Mouse (Mus musculus) left cerebral cortex, adult 2 months (tissue): ENCODE measurements around the gene Asb18. TPM values are rescaled to one million over a fixed set of nuclear protein-coding genes. Genes with fewer than 3 reads are reported as not detected.

ENCODE experiments used
- DNase-seq, 2 experiments: peaks; one replicate each; pipeline ENCODE4 v3.0.0; 2021 to 2022; ENCODE audit warnings: low spot score in 2 of 2, mixed read lengths in 1 of 2; ENCODE audit errors: extremely low spot score in 1 of 2
- H3K27ac ChIP-seq: fragments of 200-600 bp; 2 replicates; pipeline ENCODE4 v1.8.1; 2022
- H3K4me3 ChIP-seq: fragments of 200-600 bp; 2 replicates; pipeline ENCODE4 v1.8.1; 2022
- CTCF ChIP-seq: fragments of 200-600 bp; IDR thresholded peaks from 2 replicates; pipeline ENCODE4 v1.8.1; 2022; ENCODE audit warnings: antibody characterized with exemption, mild to moderate bottlenecking, moderate library complexity
- intact Hi-C: fragments of 180-260 bp; cut with DNase I; formaldehyde crosslinking; loops from one replicate; pipeline ENCODE4 v1.15.1; 2025
- total RNA-seq, 2 experiments: library from RNA; stranded (reverse); gene quantifications; 2 replicates each; pipeline ENCODE4 v1.2.3; 2021

Gene Asb18
- total RNA-seq, 2 experiments from 2014 or later = 1.1 to 1.3 TPM

DNA sequence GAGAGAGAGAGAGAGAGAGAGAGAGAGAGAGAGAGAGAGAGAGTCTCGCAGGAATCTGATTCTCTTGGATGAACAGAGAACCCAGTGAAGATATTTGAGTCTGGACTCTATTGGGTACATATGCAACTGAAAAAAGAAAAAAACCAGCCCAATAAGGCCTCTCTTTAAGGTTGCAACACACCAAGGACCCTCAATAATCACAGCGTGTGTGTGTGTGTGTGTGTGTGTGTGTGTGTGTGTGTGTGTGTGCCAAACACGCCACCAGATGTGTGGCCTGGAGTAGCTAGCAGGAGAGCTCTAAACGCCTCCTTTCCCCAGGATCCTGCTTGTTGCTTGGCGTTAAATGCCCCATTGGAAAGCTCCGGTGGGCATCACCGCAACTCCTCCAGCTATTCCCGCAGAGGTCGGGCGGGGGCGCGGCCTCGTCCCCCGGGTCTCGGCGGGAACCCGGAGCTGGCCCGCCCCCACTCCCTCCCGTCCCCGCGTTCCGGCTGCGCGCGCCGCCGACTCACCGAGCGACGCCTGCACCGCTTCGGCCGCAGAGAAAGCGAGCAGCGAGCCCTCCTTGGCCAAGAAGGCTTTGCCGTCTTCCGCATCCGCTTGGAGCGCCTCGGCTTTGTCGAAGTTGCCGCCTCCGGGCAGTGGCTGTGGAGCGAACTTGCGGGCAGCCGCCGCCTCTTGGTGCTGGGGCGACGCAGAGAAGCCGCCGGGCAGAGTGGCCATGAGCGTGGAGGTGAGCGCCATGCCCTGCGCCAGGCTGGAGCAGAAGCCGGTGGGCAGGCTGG, 84.6 kb downstream of the Asb18 start:
- no peak for TF ChIP-seq CTCF
- intact Hi-C loops = no loop called here
- H3K27ac ChIP-seq = no peak overlapping the region
- 0 out of 2 replicates have a peak overlapping the region, but pooled peaks have one; percentile 16 for H3K4me3 ChIP-seq
- no peak for DNase-seq

DNA sequence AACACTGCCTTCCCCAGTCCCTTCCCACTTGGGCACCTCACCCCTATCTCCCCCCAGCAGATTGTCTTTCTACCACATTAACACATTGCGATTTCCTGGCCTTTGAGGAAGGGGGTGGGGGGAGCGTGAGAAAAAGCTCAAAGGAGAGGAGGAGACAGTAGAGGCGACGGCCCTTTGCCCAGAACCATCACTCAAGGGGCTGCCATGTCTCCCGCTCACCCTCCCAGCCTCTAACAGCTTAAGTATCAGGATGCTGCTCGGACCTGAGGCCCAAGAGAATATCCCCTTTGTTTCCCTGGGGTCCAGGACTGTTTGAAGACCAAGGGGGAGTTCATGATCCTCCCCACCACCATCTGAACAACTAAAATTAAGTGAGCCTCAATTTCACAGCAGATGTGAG, 85.3 kb downstream of the Asb18 start:
- Histone ChIP-seq H3K27ac (no peak overlapping the region), H3K4me3 (no peak overlapping the region)
- intact Hi-C loops = no loop called here
- TF ChIP-seq CTCF = no peak
- no peak for DNase-seq

DNA sequence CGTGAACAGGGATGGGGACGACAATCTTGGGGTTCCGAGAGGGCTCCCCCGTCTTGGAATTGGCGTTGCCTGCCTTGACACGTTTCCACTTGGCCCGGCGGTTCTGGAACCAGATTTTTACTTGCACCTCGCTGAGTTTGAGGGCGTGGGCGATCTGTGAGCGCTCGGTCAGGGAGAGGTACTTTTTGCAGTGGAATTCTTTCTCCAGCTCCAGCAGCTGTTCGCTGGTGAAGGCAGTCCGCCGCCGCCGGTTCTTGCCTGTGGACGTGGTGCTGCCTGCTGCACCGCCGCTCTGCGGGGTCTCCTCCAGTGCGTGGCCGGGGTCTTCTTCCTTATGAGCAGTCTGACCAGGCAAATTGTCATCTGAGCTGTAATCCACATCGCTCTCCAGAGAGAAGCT, 85.8 kb downstream of the Asb18 start:
- DNase-seq = no peak
- intact Hi-C loops = no loop called here
- TF ChIP-seq CTCF = no peak
- Histone ChIP-seq H3K27ac (no peak overlapping the region), H3K4me3 (no peak overlapping the region)

DNA sequence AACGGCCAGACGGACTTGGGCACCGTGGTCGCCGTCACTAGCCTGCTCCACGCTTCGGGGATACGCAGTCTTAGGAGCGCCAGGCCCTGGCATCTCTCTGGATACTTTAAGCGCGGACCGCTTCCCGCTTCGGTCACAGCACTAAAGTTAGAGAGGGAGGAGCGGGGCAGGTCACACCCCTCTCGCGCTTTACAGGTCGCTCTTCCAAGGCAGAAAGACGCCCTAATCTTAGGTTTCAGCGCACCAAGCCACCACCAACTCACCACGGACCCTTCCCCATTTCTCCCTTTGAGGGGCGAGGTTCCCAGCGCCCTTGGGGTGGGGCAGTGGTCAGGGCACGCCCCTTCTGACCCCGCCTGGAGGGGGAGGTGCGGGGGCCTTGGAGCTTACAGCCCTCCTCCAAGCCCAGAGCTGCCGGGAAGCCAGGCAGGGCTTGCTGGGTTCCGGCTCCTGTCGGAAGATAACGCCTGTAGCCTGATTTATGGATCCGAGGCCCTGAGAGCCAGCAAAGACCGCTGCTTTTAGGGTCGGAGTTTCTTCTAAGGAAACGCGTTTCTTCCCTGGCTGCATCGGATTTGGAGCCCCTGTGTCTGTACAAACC, 87.3 kb downstream of the Asb18 start:
- intact Hi-C loops = no loop called here
- no peak overlapping the region for H3K4me3 ChIP-seq
- no peak overlapping the region for H3K27ac ChIP-seq
- no peak for TF ChIP-seq CTCF
- DNase-seq = no peak

DNA sequence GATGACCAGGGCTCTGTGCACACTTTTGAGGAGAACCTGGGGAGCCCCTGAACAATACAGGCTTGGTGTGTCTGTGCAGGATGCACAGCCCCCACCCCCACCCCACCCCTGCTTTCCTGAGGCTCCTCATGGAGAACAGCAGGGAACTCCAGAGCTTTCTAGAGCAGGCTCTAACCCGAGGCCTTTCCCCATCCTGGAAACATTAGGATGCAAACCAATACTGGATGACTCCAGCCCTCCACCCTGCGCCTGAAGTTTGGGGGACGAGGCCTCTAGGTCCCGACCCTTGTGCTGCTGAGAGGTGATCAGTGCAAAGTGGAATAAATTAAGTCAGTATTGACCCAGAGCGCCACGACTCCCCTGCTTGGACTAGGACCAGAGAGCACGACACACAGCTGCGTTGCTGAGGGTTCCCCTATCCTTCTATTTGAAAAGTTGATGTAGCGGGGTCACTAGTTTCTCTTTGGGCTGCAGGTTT, 87.8 kb downstream of the Asb18 start:
- H3K27ac ChIP-seq = no peak overlapping the region
- intact Hi-C loops = no loop called here
- no peak overlapping the region for H3K4me3 ChIP-seq
- DNase-seq = no peak
- TF ChIP-seq CTCF = no peak

- intact Hi-C loops = no loop called here
- Histone ChIP-seq H3K4me3 (no peak overlapping the region), H3K27ac (no peak overlapping the region)
- no peak for DNase-seq
- TF ChIP-seq CTCF = no peak
These were observed 88.8 kb downstream of the Asb18 start for GRCm38 (mm10) chr1:89925501-89926190.

- intact Hi-C loops = no loop called here
- Histone ChIP-seq H3K27ac (no peak overlapping the region), H3K4me3 (no peak overlapping the region)
- no peak for TF ChIP-seq CTCF
- DNase-seq = no peak
These were observed 90.8 kb downstream of the Asb18 start for GRCm38 (mm10) chr1:89923642-89924020.

DNA sequence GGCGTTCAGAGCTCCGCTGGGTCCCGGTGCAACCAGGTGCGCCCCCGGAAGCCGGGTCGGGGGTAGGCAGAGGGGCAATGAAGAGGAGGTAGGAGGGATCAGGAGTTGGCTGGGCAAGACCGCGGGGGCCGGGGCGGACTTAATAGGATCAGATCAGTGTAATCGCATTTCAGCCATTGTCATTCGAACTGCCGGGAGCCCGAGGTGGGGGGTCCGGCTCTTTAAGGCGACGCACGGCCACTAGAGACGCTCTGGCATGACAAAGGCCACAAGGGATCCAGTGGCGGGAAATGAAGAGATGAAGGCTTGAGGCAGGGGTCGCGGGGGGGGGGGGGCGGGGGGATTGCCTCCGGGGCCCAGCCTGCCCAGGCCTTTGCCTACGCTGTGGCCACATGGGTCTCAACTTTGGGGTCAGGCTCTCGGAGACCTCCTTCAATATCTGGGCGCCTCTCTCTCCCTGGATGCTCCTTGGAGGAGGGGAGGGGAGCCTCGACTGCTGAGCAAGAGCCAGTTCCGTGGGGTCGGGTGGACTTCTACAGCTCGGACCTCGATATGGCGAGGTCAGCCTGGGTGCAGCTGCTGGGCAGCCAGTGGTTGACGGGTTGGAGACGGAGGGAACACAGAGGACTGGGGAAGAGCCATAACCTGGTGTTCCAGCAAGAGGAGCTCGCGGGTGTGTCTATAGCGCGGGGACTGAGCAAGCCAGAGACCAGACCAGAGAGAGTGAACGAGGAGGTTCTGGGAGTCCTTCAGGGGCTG, 91.4 kb downstream of the Asb18 start:
- intact Hi-C loops = no loop called here
- no peak for TF ChIP-seq CTCF
- H3K4me3 ChIP-seq = no peak overlapping the region
- no peak overlapping the region for H3K27ac ChIP-seq
- no peak for DNase-seq

DNA sequence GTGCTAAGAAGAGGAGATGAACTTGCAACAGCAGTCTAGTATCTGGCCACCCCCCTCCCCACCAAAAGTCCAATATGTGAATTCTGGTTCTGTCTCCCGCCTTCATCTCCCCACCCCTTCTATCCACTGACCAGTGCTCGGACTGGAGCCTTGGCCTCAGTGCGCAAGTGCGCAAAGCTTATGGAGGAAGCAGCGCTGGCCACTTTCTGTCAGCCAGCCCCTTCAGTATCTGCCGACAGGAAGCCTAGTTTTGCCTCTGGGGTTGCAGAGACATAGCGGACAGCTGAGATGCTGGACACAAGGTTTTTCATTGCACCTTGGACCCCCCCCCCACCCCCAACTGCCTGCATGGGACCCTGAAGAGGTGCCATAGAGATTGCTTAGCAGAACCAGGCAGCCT, 92.2 kb downstream of the Asb18 start:
- intact Hi-C loops = no loop called here
- no peak for TF ChIP-seq CTCF
- no peak overlapping the region for H3K27ac ChIP-seq
- no peak overlapping the region for H3K4me3 ChIP-seq
- DNase-seq = no peak

GRCm38 (mm10) chr1:89921806-89922205, 92.7 kb downstream of the Asb18 start:
- intact Hi-C loops = no loop called here
- no peak for DNase-seq
- no peak overlapping the region for H3K4me3 ChIP-seq
- TF ChIP-seq CTCF = no peak; the same call in none of the 2 replicates
- H3K27ac ChIP-seq = no peak overlapping the region

GRCm38 (mm10) chr1:89919206-89919605, 95.3 kb downstream of the Asb18 start:
- intact Hi-C loops = no loop called here
- TF ChIP-seq CTCF = no peak
- no peak overlapping the region for H3K27ac ChIP-seq
- no peak overlapping the region for H3K4me3 ChIP-seq
- no peak for DNase-seq

GRCm38 (mm10) chr1:89918111-89918510, 96.4 kb downstream of the Asb18 start:
- intact Hi-C loops = no loop called here
- H3K27ac ChIP-seq = no peak overlapping the region
- no peak for DNase-seq
- H3K4me3 ChIP-seq = no peak overlapping the region
- no peak for TF ChIP-seq CTCF
